Mouse (Mus musculus) hindbrain, embryonic 13.5 days (tissue): ENCODE data around the gene Cuedc1. TPM values are rescaled to one million over a fixed set of nuclear protein-coding genes. Genes with fewer than 3 reads are reported as not detected.
A peak's percentile ranks its signal among the peaks of the same experiment; 100 is the strongest.

Experiments used
- ATAC-seq: fragments of 200-750 bp; cut with Nextera tagmentation; 2 replicates; pipeline ENCODE4 v1.8.0; 2017; ENCODE audit warnings: moderate TSS enrichment; ENCODE audit not compliant: low FRiP score
- H3K27ac ChIP-seq: fragments of 300-500 bp; sonication (generic); 2 replicates; pipeline ENCODE4 v1.5.1; 2015; ENCODE audit warnings: inconsistent platforms, mild to moderate bottlenecking, moderate library complexity
- H3K27me3 ChIP-seq: fragments of 300-500 bp; sonication (generic); 2 replicates; pipeline ENCODE4 v1.6.1; 2015; ENCODE audit warnings: mild to moderate bottlenecking, inconsistent platforms
- H3K36me3 ChIP-seq: fragments of 300-500 bp; sonication (generic); 2 replicates; pipeline ENCODE4 v1.6.1; 2015; ENCODE audit warnings: mild to moderate bottlenecking, inconsistent platforms
- H3K4me1 ChIP-seq: fragments of 300-500 bp; sonication (generic); replicated peaks from 2 replicates; pipeline ENCODE4 v1.6.1; 2015; ENCODE audit warnings: inconsistent platforms
- H3K4me2 ChIP-seq: fragments of 300-500 bp; sonication (generic); 2 replicates; pipeline ENCODE4 v1.6.1; 2015; ENCODE audit warnings: inconsistent platforms, mild to moderate bottlenecking, moderate library complexity
- H3K4me3 ChIP-seq: fragments of 300-500 bp; sonication (generic); 2 replicates; pipeline ENCODE4 v1.5.1; 2015; ENCODE audit warnings: mild to moderate bottlenecking, inconsistent platforms
- H3K9ac ChIP-seq: fragments of 300-500 bp; sonication (generic); 2 replicates; pipeline ENCODE4 v1.6.1; 2015; ENCODE audit warnings: mild to moderate bottlenecking, inconsistent platforms
- H3K9me3 ChIP-seq: fragments of 300-500 bp; sonication (generic); 2 replicates; pipeline ENCODE4 v1.6.1; 2016; ENCODE audit warnings: inconsistent platforms
- WGBS: fragments of 180-500 bp; shearing (Covaris S2); methylation state at CpG from one replicate; pipeline ENCODE4 v1.1.7; 2015; 5-methylcytosine and 5-hydroxymethylcytosine counted together
- polyA plus RNA-seq: library from polyadenylated mRNA; unstranded; fragments of >200 nt; fragmentation: Nextera tagmentation; extraction: Ambion mirVana; gene quantifications from 2 replicates; pipeline ENCODE4 v1.2.1, GENCODE M21; 2015

Cuedc1 gene
- 46.4 and 49.5 TPM in 2 replicates for polyA plus RNA-seq

DNA sequence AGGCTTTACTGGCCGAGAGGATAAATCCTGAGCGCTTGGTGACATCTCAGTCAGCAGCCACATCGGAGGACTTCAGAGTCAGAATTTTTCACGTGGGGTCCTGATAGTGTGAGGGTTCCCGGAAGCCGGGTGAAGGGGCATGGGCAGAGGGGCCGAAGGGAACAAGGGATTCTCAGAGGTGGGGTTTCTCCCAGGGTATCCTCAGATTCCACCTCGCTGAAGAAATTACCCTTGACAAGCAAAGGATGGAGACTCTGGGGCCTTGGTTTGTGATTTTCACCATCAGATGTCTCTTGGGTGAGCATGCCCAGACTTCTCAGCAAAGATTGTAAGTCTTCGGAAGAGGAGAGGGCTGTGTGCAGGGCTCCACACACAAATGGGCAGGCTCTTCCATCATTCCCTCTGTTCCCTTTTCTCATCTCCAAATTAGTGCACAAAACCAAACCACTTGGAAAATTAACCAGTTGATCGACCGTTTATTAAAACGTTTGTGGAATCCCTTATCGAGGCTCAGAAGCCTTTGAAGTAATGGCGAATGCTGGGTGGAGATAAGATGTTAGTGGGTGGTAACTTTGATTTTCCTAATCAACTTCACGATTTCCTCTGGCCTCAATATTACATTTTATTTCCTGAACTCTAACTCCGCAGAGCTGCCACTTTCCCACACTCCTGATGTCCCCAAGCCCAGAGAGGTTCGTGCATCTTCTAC lies at the start of gene Cuedc1:
Cuedc1 (plus strand) TSS at position 38 of the 709 bp plus-strand sequence.
- H3K9me3 ChIP-seq: no peaks in the 10 kb centered on the region
- H3K27me3 ChIP-seq: peaks cover 15% of the 10 kb centered on the region
- H3K4me3 ChIP-seq: peak within 1 kb of the TSS; percentile 84
- peak within 1 kb of the TSS; percentile 77 for H3K4me2 ChIP-seq
- H3K4me1 ChIP-seq: peaks cover 45% of the 10 kb centered on the region
- H3K9ac ChIP-seq: peak within 1 kb of the TSS; percentile 97
- peak within 1 kb of the TSS; percentile 92 for H3K27ac ChIP-seq
- ATAC-seq: no peak
- WGBS: 26% methylated on average over 17 of the region's 17 CpGs
- H3K36me3 ChIP-seq: no peaks in the 10 kb centered on the region

DNA sequence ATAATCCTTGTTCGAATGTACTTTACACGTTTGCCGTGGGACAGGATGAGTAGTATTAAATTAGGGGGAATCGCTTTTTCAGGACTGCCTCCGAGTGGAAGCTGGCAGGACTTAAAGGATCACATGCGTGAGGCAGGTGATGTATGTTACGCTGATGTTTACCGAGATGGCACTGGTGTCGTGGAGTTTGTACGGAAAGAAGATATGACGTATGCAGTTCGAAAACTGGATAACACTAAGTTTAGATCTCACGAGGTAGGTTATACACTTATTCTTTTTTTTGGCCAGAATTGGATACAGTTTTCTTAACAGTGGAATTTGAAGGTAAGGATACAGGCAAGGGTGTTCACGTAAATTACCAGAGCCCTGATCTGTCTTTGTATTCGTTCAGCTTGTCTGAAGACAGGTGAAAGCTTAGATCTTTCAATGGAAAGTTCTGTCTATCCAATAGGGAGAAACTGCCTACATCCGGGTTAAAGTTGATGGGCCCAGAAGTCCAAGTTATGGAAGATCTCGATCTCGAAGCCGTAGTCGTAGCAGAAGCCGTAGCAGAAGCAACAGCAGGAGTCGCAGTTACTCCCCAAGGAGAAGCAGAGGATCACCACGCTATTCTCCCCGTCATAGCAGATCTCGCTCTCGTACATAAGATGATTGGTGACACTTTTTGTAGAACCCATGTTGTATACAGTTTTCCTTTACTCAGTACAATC lies 48.7 kb upstream of the Cuedc1 start:
- 20% methylated on average over 26 of the region's 26 CpGs for WGBS
- Histone ChIP-seq H3K9me3 (no peaks in the 10 kb centered on the region), H3K4me1 (peaks cover 37% of the 10 kb centered on the region), H3K27me3 (no peaks in the 10 kb centered on the region), H3K9ac (peak overlapping the region; percentile 100), H3K4me3 (peak overlapping the region; percentile 98), H3K36me3 (peaks cover 27% of the 10 kb centered on the region), H3K27ac (no peak overlapping the region), H3K4me2 (peak overlapping the region; percentile 85)
- ATAC-seq: no peak

DNA sequence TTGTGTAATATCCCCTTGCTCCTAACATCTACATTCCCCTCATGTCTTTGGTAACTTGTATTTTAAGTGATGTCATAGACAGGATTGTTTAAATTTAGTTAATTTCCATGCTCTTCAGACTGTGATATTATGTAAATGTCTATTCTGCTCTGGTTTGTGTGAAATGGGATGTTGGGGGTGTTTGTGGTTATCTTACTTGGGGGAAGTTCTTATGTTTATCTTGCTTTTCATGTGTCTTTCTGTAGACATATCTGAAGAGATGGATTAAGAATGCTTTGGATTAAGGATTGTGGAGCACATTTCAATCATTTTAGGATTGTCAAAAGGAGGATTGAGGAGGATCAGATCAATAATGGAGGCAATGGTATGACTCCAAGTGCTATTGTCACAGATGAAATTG lies 48.1 kb upstream of the Cuedc1 start:
- Histone ChIP-seq H3K4me3 (peak overlapping the region; percentile 98), H3K27ac (no peak overlapping the region), H3K4me1 (peaks cover 37% of the 10 kb centered on the region), H3K36me3 (peaks cover 27% of the 10 kb centered on the region), H3K9ac (peak overlapping the region; percentile 49; the same call in 1 of the 2 replicates), H3K9me3 (no peaks in the 10 kb centered on the region), H3K27me3 (no peaks in the 10 kb centered on the region), H3K4me2 (peak overlapping the region; percentile 85)
- ATAC-seq: no peak

DNA sequence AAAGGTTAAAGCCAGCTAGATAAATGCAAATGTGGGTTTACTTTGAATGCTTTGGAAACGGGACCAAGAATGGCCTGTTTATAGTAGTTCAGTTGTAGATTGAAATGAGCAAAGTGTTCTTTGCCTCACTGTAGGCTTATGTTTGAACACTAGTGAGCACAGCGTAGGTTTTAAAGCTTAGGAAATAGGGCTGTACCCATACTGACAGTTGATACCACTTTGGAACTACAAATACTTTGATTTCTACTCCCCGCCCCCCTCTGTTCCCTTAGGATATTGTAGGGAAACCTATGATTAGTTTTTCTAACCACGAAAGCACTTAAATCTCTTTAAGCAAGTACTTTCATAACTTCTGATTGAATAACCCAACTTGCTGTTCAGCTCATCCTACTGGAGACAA lies 45.2 kb upstream of the Cuedc1 start:
- peaks cover 26% of the 10 kb centered on the region for H3K4me1 ChIP-seq
- H3K36me3 ChIP-seq: peaks cover 27% of the 10 kb centered on the region
- H3K27me3 ChIP-seq: no peaks in the 10 kb centered on the region
- H3K27ac ChIP-seq: no peak overlapping the region
- H3K4me2 ChIP-seq: no peak overlapping the region
- no peaks in the 10 kb centered on the region for H3K9me3 ChIP-seq
- H3K9ac ChIP-seq: no peak overlapping the region
- no peak for ATAC-seq
- no peak overlapping the region for H3K4me3 ChIP-seq
- 86% methylated on average over 4 of the region's 4 CpGs for WGBS

DNA sequence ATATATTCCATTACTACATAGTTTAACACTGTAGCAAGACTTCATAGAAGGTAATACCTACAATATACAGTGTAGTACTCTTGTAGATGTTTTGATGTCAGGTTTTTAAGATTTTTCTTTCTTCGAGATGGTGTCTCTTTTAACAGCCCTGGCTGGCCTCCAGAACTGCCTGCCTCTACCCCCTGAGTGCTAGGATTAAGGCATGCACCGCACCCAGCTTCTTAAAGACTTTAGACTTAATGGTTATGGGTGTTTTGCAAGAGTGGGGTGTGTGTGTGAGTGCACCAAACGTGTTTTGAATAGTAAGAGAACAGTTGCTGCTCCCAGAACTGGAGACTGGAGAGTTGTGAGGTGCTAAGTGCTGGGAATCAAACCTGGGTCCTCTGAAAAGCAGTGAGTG lies 44.0 kb upstream of the Cuedc1 start:
- Histone ChIP-seq H3K9me3 (no peaks in the 10 kb centered on the region), H3K4me3 (no peak overlapping the region), H3K4me1 (peaks cover 25% of the 10 kb centered on the region), H3K9ac (no peak overlapping the region), H3K27ac (no peak overlapping the region), H3K27me3 (no peaks in the 10 kb centered on the region), H3K4me2 (no peak overlapping the region), H3K36me3 (peaks cover 27% of the 10 kb centered on the region)
- ATAC-seq: no peak
- 62% methylated on average over 3 of the region's 3 CpGs for WGBS

DNA sequence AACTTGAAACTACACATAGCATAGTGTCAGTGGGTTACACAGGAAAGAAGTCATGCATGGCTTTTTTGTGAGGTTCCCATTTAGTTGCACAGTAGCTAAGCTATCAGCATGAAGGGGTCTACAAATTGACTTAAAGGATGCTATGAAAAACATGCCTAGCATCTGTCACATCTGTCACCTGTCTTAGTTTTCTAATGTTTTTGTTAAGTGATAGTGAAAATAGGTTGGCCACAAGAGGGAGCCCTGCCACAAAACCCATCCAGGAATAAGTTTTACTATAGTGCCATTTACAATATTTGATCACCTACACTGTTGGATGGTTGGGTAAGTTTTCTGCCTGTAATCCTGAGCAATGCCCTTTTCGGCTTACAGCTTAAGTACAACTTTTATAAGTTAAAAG lies 43.3 kb upstream of the Cuedc1 start:
- no peak for ATAC-seq
- WGBS: 94% methylated on average over 1 of the region's 1 CpGs
- no peak overlapping the region for H3K4me3 ChIP-seq
- no peak overlapping the region for H3K9ac ChIP-seq
- no peak overlapping the region for H3K4me2 ChIP-seq
- peaks cover 18% of the 10 kb centered on the region for H3K4me1 ChIP-seq
- no peak overlapping the region for H3K27ac ChIP-seq
- peaks cover 22% of the 10 kb centered on the region for H3K36me3 ChIP-seq
- no peaks in the 10 kb centered on the region for H3K9me3 ChIP-seq
- H3K27me3 ChIP-seq: no peaks in the 10 kb centered on the region

DNA sequence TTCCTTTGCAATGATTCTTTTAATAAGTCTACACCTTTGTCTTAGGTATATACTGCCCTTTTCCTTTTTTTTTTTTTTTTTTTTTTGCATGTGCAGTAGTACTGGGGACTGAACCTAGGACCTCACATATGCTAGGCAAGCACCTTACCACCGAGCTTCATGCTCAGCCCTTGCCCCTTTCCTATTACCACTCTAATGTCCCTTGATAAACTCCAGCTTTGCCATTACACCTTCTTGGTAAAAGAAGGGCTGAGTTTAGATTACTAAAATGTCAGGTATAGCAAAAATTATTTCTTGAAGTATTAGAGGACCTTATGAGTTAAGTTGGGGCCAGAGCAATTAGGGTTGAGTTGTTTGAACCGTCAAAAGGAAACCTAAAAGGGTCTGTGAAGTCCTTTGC lies 42.1 kb upstream of the Cuedc1 start:
- Histone ChIP-seq H3K4me3 (no peak overlapping the region), H3K4me2 (no peak overlapping the region), H3K27me3 (no peaks in the 10 kb centered on the region), H3K9me3 (no peaks in the 10 kb centered on the region), H3K4me1 (peaks cover 9% of the 10 kb centered on the region), H3K9ac (no peak overlapping the region), H3K36me3 (peaks cover 14% of the 10 kb centered on the region), H3K27ac (no peak overlapping the region)
- ATAC-seq: no peak
- WGBS: 80% methylated on average over 2 of the region's 2 CpGs

DNA sequence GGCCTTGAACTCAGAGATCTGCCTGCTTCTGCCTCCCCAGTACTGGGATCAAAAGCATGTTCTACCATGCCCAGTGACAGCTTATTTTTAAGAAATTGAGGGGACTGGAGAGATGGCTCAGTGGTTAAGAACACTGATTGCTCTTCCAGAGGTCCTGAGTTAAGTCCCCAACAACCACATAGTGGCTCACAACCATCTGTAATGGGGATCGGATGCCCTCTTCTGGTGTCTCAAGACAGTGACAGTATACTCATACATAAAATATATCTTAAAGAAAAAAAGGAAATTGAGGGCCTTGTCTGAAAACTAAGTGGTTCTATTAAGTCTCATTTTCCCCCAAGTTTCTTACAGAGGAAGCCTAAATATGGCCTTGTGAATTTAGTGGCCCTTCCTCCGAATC lies 40.1 kb upstream of the Cuedc1 start:
- no peaks in the 10 kb centered on the region for H3K27me3 ChIP-seq
- no peak overlapping the region for H3K9ac ChIP-seq
- H3K4me1 ChIP-seq: peaks cover under 1% of the 10 kb centered on the region; the same call in 1 of the 2 replicates
- no peaks in the 10 kb centered on the region for H3K9me3 ChIP-seq
- H3K27ac ChIP-seq: no peak overlapping the region
- no peak overlapping the region for H3K4me3 ChIP-seq
- no peak for ATAC-seq
- 78% methylated on average over 2 of the region's 2 CpGs for WGBS
- H3K36me3 ChIP-seq: peaks cover 5% of the 10 kb centered on the region
- H3K4me2 ChIP-seq: no peak overlapping the region

DNA sequence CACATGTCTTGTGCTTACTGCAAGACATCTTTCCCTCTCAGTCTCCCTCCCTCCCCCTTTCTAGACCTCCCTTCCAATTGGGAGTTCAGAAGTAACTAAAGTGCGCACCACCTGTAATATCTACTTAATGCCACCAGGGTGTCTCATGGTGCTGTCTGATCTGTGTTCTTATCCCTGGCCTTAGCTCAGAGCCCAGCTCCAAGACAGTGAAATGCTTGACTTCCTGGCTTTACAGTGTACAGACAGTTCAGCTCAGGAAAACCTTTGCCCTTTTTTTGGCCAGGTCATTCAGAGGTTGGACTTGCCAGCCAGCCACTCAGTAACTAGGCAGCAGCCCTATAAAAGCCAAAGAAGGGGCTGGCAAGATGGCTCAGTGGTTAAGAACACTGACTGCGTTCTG lies 38.7 kb upstream of the Cuedc1 start:
- no peak overlapping the region for H3K4me2 ChIP-seq
- H3K9me3 ChIP-seq: no peaks in the 10 kb centered on the region
- 50% methylated on average over 2 of the region's 2 CpGs for WGBS
- H3K27ac ChIP-seq: no peak overlapping the region
- no peaks in the 10 kb centered on the region for H3K27me3 ChIP-seq
- ATAC-seq: peak; percentile 63; the same call in 1 of the 2 replicates
- no peak overlapping the region for H3K4me3 ChIP-seq
- H3K4me1 ChIP-seq: no peaks in the 10 kb centered on the region
- no peaks in the 10 kb centered on the region for H3K36me3 ChIP-seq
- no peak overlapping the region for H3K9ac ChIP-seq

DNA sequence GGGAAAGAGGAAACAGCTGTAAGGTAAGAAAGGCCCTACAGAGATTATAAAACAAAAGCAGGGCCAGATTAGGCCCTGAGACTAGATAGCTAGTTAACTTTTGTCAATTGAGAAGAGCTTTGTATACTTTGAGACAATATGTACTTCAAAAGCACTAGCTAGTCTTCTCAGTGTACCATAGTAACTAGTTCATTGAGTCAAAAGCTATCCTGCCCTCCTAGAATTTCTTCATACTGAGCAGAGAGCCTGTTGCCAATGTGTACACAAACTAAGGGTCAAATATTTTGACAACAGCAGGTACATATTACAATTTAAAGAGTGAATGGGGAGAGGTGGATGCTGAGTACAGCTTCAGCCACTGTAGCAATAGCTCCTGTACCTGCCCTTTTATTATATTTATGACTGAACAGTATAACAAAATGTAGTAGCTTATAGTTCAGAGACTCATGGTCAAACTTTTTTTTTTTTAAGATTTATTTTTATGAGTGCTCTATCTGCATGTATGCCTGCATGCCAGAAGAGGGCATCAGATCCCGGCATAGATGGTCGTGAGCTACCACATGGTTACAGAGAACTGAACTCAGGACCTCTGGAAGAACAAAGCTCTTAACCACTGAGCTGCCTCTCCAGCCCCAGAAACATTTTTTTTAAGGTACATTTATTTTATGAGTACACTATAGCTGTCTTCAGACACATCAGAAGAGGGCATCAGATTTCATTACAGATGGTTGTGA lies 35.8 kb upstream of the Cuedc1 start:
- no peak for ATAC-seq
- 74% methylated on average over 2 of the region's 2 CpGs for WGBS

DNA sequence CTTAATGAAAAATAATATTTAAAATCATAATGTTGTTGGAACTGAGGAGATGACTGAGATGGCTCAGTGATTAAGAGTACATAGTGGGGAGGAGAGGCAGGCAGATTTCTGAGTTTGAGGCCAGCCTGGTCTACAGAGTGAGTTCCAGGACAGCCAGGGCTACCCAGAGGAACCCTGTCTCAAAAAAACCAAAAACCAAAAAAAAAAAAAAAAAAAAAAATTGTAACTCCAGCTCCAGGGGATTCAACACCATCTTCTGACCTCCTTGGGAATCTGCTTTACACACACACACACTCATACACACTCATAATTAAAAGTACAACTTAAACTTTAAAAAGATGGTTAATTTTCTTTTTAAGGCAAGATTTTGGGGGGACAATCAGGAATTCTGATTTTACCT lies 32.1 kb upstream of the Cuedc1 start:
- H3K4me3 ChIP-seq: no peak overlapping the region
- H3K27me3 ChIP-seq: no peaks in the 10 kb centered on the region
- no peaks in the 10 kb centered on the region for H3K9me3 ChIP-seq
- no peak overlapping the region for H3K27ac ChIP-seq
- H3K9ac ChIP-seq: no peak overlapping the region
- H3K36me3 ChIP-seq: no peaks in the 10 kb centered on the region
- H3K4me2 ChIP-seq: no peak overlapping the region
- ATAC-seq: no peak
- H3K4me1 ChIP-seq: peaks cover 22% of the 10 kb centered on the region

More for the DNA sequence above, 35.8 kb upstream of the Cuedc1 start:
- Histone ChIP-seq H3K27ac (no peak overlapping the region), H3K4me2 (no peak overlapping the region), H3K36me3 (no peaks in the 10 kb centered on the region), H3K27me3 (no peaks in the 10 kb centered on the region), H3K9me3 (no peaks in the 10 kb centered on the region), H3K4me1 (peaks cover 4% of the 10 kb centered on the region), H3K9ac (no peak overlapping the region), H3K4me3 (no peak overlapping the region)

DNA sequence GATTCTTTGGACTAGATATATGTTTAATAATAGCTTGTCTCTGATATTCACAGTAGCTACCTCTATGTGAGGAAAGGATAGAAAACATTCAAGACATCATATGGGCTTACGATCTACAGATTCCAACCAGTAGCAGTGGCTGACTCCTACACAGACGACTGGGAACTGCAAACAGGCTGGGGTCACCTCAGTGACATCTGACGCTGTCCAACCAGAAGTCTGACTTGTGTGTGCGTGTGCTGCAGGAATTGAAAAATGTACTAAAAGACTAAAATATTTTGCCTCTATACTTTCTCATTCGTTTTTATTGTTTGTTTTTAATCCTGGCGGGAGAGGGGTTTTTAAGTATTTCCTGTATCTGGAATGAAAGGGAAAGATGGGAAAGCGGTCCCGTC lies 30.7 kb upstream of the Cuedc1 start:
- H3K9ac ChIP-seq: peak overlapping the region; percentile 99

More for the DNA sequence above, 30.7 kb upstream of the Cuedc1 start:
- 2% methylated on average over 8 of the region's 8 CpGs for WGBS
- Histone ChIP-seq H3K4me1 (peaks cover 37% of the 10 kb centered on the region), H3K27ac (peak overlapping the region; percentile 99), H3K27me3 (no peaks in the 10 kb centered on the region), H3K4me2 (peak overlapping the region; percentile 81), H3K9me3 (no peaks in the 10 kb centered on the region), H3K36me3 (no peaks in the 10 kb centered on the region), H3K4me3 (peak overlapping the region; percentile 99)
- ATAC-seq: 0 out of 2 replicates have a peak, but pooled peaks have one; percentile 49
